Mouse (Mus musculus): ENCODE results near the gene Zfp459. TPM values are rescaled to one million over a fixed set of nuclear protein-coding genes. Genes with fewer than 3 reads are reported as not detected.

Zfp459 gene
- 0.38 TPM in 1 of 2 replicates, not detected in the other for polyA plus RNA-seq (2012; ENCODE audit: low replicate concordance)

DNA sequence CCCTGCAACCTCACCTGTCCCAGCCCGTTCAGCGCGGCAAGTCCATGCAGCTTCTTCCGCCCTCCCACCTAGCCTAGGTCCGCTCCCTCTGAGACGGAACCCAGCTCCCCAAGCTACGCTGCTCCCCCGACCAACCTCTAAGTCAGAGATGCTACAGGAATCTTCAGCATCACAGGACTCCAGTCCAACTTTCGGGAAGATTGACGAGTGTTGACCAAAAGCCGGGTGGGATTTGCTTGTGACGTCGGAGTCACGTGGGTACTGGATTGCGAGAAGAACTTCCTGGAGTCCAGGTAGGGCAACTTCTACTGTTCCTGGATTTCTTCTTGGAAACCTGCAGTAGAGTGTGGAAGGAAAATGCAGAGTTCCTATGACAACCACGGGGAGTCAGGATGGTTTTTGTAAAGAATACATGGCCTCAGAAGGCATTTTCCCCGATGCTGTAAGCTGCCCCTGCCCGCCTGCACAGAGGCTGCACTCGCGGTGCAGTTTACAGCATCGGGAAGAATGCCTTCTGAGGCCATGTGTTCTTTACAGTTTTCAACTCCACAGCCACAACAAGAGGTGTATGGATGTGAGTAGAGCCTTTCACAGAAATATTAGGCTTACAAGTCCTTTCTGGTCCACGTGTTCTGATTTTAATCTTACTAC, at the start of gene Zfp459:
Zfp459 (minus strand) TSS at position 212 of the 651 bp plus-strand sequence.

GRCm38 (mm10) chr13:67451172-67452020, 30.2 kb upstream of the Zfp459 start, which contains the start of gene Zfp874a:
Zfp874a (minus strand) TSS chr13:67451624.

DNA sequence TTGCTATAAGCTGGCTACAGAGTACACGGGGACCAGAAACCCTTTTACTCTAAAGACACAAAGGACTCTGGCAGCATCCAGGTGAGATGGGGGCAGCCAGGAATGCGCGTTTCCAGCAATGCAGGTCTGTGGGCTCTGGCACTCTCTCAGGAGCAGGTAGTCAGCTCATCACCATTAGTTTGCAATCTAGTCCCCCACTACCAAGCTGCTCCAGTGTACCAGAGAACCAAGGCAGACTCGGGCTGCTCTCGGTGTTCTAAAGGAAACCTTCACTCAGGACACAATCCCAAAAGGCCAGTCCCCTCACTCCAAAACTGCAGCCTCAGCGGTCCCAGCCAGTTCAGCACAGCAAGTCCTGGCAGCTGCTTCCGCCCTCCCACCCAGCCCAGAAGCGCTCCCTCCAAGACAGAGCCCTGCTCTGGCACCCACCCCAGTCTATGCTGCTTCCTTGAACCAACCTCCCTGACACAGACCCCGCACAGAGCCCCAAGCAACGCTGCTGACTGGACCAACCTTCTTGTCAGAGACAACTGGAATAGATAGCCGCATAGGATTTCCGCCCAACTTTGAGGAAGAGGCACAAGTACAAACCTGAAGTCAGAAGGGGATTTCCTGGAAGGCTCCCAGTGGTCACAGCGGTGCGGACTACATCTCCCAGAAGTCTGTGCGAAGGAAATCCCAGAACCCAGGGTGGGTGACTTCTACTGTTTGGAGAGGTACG, 21.9 kb downstream of the Zfp459 start, which contains the start of gene Zfp429:
Zfp429 (minus strand) TSS at position 637 of the 721 bp plus-strand sequence.

DNA sequence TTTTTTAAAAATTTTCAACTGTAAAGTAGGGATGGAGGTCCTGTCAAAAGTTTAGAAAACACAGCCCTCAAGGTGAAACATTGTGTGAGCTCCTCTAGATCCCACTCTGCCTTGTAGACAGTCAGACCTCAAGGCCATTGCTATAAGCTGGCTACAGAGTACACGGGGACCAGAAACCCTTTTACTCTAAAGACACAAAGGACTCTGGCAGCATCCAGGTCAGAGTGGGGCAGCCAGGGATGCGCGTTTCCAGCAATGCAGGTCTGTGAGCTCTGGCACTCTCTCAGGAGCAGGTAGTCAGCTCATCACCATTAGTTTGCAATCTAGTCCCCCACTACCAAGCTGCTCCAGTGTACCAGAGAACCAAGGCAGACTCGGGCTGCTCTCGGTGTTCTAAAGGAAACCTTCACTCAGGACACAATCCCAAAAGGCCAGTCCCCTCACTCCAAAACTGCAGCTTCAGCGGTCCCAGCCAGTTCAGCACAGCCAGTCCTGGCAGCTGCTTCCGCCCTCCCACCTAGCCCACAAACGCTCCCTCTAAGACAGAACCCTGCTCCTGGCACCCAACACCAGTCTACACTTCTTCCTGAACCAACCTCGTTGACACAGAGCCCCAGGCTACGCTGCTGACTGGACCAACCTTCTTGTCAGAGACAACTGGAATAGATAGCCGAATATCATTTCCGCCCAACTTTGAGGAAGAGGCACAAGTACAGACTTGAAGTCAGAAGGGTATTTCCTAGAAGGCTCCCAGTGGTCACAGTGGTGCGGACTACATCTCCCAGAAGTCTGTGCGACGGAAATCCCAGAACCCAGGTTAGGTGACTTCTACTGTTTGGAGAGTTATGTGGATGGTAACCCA, 45.9 kb downstream of the Zfp459 start, which contains the start of the genes Gm28041 and Zfp456:
Gm28041 (minus strand) TSS at position 684 of the 862 bp plus-strand sequence.
Zfp456 (minus strand) TSS at position 761 of the 862 bp plus-strand sequence.

GRCm38 (mm10) chr13:67360131-67360744, 61.0 kb downstream of the Zfp459 start, which contains the start of the genes Gm28044 and Zfp953:
Gm28044 (minus strand) TSS chr13:67360536.
Zfp953 (minus strand) TSS chr13:67360605.

Other genes with a start within 250 kb of the Zfp459 start
- gene Rsl1, start 248.2 kb downstream of the Zfp459 start, polyA plus RNA-seq (2012; ENCODE audit: low replicate concordance), result 0.08 and 0.12 TPM in 2 replicates
- 0.18 TPM in 1 of 2 replicates, not detected in the other for gene Zfp455, start 226.9 kb downstream of the Zfp459 start, polyA plus RNA-seq (2012; ENCODE audit: low replicate concordance)
- gene Zfp458, start 143.0 kb downstream of the Zfp459 start, polyA plus RNA-seq (2012; ENCODE audit: low replicate concordance), result 0.06 and 0.10 TPM in 2 replicates
- not detected in 2 replicates for gene Zfp457, start 114.9 kb downstream of the Zfp459 start, polyA plus RNA-seq (2012; ENCODE audit: low replicate concordance)
- 0.16 and 0.20 TPM in 2 replicates for gene Zfp595, start 88.8 kb downstream of the Zfp459 start, polyA plus RNA-seq (2012; ENCODE audit: low replicate concordance)
- gene Gm28044, start 60.9 kb downstream of the Zfp459 start, polyA plus RNA-seq (2012; ENCODE audit: low replicate concordance), result not detected in 2 replicates
- gene Zfp953, start 60.8 kb downstream of the Zfp459 start, polyA plus RNA-seq (2012; ENCODE audit: low replicate concordance), result 0.25 TPM in 1 of 2 replicates, not detected in the other
- gene Gm28041, start 45.7 kb downstream of the Zfp459 start, polyA plus RNA-seq (2012; ENCODE audit: low replicate concordance), result not detected in 2 replicates
- gene Zfp456, start 45.6 kb downstream of the Zfp459 start, polyA plus RNA-seq (2012; ENCODE audit: low replicate concordance), result 0.19 TPM in 1 of 2 replicates, not detected in the other
- 2.2 TPM in 1 of 2 replicates, not detected in the other for gene Zfp429, start 21.6 kb downstream of the Zfp459 start, polyA plus RNA-seq (2012; ENCODE audit: low replicate concordance)
- gene Zfp874a, start 30.2 kb upstream of the Zfp459 start, polyA plus RNA-seq (2012; ENCODE audit: low replicate concordance), result 0.36 TPM in 1 of 2 replicates, not detected in the other
- 0.07 and 0.36 TPM in 2 replicates for gene Zfp874b, start 62.8 kb upstream of the Zfp459 start, polyA plus RNA-seq (2012; ENCODE audit: low replicate concordance)
- 0.20 TPM in 1 of 2 replicates, not detected in the other for gene Zfp58, start 79.1 kb upstream of the Zfp459 start, polyA plus RNA-seq (2012; ENCODE audit: low replicate concordance)
- gene Gm26965, start 104.7 kb upstream of the Zfp459 start, polyA plus RNA-seq (2012; ENCODE audit: low replicate concordance), result not detected in 2 replicates
- gene Zfp87, start 104.8 kb upstream of the Zfp459 start, polyA plus RNA-seq (2012; ENCODE audit: low replicate concordance), result 0.08 and 1.3 TPM in 2 replicates
- gene Zfp748, start 132.4 kb upstream of the Zfp459 start, polyA plus RNA-seq (2012; ENCODE audit: low replicate concordance), result 0.14 and 0.32 TPM in 2 replicates
- 0.56 TPM in 1 of 2 replicates, not detected in the other for gene Zfp729b, start 188.3 kb upstream of the Zfp459 start, polyA plus RNA-seq (2012; ENCODE audit: low replicate concordance)
- gene Gm49345, start 216.4 kb upstream of the Zfp459 start, polyA plus RNA-seq (2012; ENCODE audit: low replicate concordance), result not detected in 2 replicates
- gene Zfp729a, start 216.4 kb upstream of the Zfp459 start, polyA plus RNA-seq (2012; ENCODE audit: low replicate concordance), result 0.11 and 0.27 TPM in 2 replicates